Mouse (Mus musculus): Measurements from ENCODE around the gene Hist1h2bk. TPM values are rescaled to one million over a fixed set of nuclear protein-coding genes. Genes with fewer than 3 reads are reported as not detected.
"Not testable (repeated sequence)": the region's sequence is repeated elsewhere in the genome, so short reads cannot be mapped to it uniquely, and the experiment has no call there.

Gene Hist1h2bk
- polyA plus RNA-seq, 1 experiment from 2014 or later: 4.6 TPM

DNA sequence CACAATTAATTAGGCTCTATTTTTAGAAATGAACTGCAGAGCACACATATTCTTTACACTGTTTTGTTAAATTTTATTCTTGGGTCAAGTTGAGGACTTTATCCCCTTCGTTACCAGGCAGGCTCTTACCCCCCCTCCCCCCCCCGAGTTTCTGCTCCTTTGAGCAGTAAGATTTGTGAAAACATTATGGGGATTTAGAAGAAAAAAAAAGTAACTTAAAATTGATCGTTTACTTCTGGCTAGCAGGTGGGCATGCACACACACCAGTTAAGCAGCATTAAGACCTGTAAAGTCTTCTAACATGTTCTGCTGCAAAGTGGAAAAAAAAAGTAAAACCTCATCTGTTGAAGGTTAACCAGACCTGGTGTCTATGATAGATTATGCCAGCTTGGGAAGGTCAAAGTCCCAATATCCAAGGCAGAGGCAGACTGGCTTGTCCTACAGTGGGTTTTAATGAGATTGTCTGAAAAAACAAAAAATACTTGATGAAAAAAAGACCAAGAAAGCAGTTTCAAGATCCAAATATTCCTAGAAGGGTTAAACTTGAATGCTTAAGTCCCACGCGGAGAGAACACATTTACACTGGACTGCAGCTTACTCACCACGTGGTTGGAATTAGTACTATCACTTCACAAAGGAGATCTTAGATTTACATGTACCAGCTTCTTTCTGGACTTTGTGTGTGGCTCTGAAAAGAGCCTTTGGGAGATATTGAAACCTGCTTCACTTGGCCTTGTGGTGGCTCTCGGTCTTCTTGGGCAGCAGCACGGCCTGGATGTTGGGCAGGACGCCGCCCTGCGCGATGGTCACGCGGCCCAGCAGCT lies 1.0 kb upstream of the Hist1h2bk start:
- peaks cover 21% of the 10 kb centered on the region; the same call in 1 of the 2 replicates for H3K4me1 ChIP-seq (replicated peaks; ENCODE audit: control insufficient read depth, insufficient read depth, low read length)
- no peaks in the 10 kb centered on the region for H3K36me3 ChIP-seq (ENCODE audit: control insufficient read depth, insufficient read depth, low read length)
- H3K4me3 ChIP-seq (ENCODE audit: low read depth, low read length): peak overlapping the region; percentile 45
- H3K9ac ChIP-seq (ENCODE audit: low read depth, low read length): peak overlapping the region; percentile 89
- DNase-seq (ENCODE audit: low spot score) (no peak), ATAC-seq (replicated peaks; ENCODE audit: low FRiP score) (no peak)
- peak overlapping the region; percentile 80 for H3K4me2 ChIP-seq
- H3K27me3 ChIP-seq (replicated peaks; ENCODE audit: control insufficient read depth, insufficient read depth, low read length): no peaks in the 10 kb centered on the region
- WGBS: under 1% methylated on average over 10 of the region's 14 CpGs
- H3K9me3 ChIP-seq (ENCODE audit: control insufficient read depth, low read length): no peaks in the 10 kb centered on the region
- H3K27ac ChIP-seq (ENCODE audit: low read depth, low read length): peak overlapping the region; percentile 94

DNA sequence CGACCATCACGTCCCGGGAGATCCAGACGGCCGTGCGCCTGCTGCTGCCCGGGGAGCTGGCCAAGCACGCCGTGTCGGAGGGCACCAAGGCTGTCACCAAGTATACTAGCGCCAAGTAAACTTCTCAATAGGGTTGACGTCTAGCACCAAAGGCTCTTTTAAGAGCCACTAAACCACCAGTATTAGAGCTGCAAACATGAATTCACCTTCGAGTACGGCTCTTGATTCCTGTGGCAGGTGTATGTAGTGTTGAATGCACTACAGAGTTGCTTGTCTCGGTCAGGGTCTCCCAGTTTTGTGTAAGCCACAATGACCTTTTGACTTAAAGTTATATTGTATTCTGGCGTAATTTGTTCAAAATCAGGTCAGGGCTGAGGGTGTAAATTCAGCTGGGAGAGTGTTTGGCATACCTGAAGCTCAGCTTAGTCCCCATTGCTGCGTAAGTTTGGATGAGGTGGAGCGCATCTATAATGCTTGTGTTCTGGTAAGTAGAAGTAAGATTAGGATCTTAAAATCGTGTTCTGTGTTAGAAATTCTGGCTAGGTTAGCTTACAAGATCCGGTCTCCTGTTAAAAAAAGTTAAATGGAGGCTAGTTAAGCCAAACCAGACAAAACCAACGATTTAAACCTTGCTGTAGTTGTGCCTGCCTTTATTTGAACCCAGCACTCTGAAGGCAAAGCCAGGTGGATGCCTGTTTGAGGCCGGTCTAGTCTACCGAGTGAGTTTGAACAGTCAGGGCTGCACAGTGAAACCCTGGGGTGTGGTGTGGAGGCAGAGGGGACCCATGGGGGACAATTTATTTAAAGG lies 683 bp downstream of the Hist1h2bk start:
- 2% methylated on average over 20 of the region's 23 CpGs for WGBS
- Histone ChIP-seq H3K27me3 (replicated peaks; ENCODE audit: control insufficient read depth, insufficient read depth, low read length) (no peaks in the 10 kb centered on the region), H3K4me3 (ENCODE audit: low read depth, low read length) (peak overlapping the region; percentile 29), H3K9me3 (ENCODE audit: control insufficient read depth, low read length) (no peaks in the 10 kb centered on the region), H3K4me2 (peak overlapping the region; percentile 60), H3K9ac (ENCODE audit: low read depth, low read length) (peak overlapping the region; percentile 75), H3K4me1 (replicated peaks; ENCODE audit: control insufficient read depth, insufficient read depth, low read length) (peaks cover 20% of the 10 kb centered on the region; the same call in 1 of the 2 replicates), H3K27ac (ENCODE audit: low read depth, low read length) (peak overlapping the region; percentile 94), H3K36me3 (ENCODE audit: control insufficient read depth, insufficient read depth, low read length) (no peaks in the 10 kb centered on the region)
- DNase-seq (ENCODE audit: low spot score): peak; percentile 69
- ATAC-seq (replicated peaks; ENCODE audit: low FRiP score): peak; percentile 14

DNA sequence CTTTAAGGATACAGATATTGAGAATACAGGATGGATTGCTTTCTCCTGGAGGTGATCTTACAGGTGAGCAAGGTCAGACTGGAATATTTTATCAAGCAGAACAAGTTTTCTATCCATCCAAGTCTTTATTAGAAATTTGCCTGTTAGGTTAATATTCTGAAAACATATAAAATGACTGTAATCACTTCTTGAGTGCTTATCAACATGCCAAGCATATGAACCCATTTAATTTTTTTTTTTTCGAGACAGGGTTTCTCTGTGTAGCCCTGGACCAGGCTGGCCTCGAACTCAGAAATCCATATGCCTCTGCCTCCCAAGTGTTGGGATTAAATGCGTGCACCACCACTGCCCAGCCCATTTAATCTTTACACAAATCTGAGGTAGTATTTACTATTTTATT lies 1.3 kb downstream of the Hist1h2bk start:
- peaks cover 20% of the 10 kb centered on the region; the same call in 1 of the 2 replicates for H3K4me1 ChIP-seq (replicated peaks; ENCODE audit: control insufficient read depth, insufficient read depth, low read length)
- H3K36me3 ChIP-seq (ENCODE audit: control insufficient read depth, insufficient read depth, low read length): no peaks in the 10 kb centered on the region
- peak overlapping the region; percentile 75 for H3K9ac ChIP-seq (ENCODE audit: low read depth, low read length)
- no peaks in the 10 kb centered on the region for H3K27me3 ChIP-seq (replicated peaks; ENCODE audit: control insufficient read depth, insufficient read depth, low read length)
- WGBS: 63% methylated on average over 3 of the region's 3 CpGs
- H3K27ac ChIP-seq (ENCODE audit: low read depth, low read length): peak overlapping the region; percentile 94
- peak overlapping the region; percentile 29 for H3K4me3 ChIP-seq (ENCODE audit: low read depth, low read length)
- DNase-seq (ENCODE audit: low spot score): no peak
- ATAC-seq (replicated peaks; ENCODE audit: low FRiP score): no peak
- peak overlapping the region; percentile 60 for H3K4me2 ChIP-seq
- H3K9me3 ChIP-seq (ENCODE audit: control insufficient read depth, low read length): no peaks in the 10 kb centered on the region

DNA sequence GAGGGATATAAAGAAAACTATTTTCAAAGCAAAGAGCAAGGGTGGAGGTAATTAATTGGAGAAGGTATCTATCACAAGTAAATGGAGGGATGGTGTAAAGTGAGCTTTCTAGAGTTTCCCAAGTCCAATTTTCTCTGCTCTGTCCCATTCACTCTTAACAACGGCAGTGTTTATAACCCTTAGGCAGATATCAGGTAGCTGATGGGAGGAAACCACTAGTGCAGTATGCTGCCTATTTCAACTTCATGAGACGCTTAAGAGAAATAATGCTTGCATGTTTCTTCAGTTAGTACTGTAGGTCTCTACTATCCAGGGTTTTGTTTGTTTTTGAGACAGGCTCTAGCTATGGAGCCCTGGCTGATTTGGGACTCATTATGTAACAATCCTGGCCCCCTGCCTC lies 1.7 kb downstream of the Hist1h2bk start:
- 57% methylated on average over 2 of the region's 2 CpGs for WGBS
- H3K27me3 ChIP-seq (replicated peaks; ENCODE audit: control insufficient read depth, insufficient read depth, low read length): no peaks in the 10 kb centered on the region
- H3K4me2 ChIP-seq: peak overlapping the region; percentile 60
- no peaks in the 10 kb centered on the region for H3K9me3 ChIP-seq (ENCODE audit: control insufficient read depth, low read length)
- H3K4me1 ChIP-seq (replicated peaks; ENCODE audit: control insufficient read depth, insufficient read depth, low read length): peaks cover 20% of the 10 kb centered on the region; the same call in 1 of the 2 replicates
- H3K36me3 ChIP-seq (ENCODE audit: control insufficient read depth, insufficient read depth, low read length): no peaks in the 10 kb centered on the region
- no peak overlapping the region for H3K4me3 ChIP-seq (ENCODE audit: low read depth, low read length)
- H3K27ac ChIP-seq (ENCODE audit: low read depth, low read length): peak overlapping the region; percentile 94
- DNase-seq (ENCODE audit: low spot score) (no peak), ATAC-seq (replicated peaks; ENCODE audit: low FRiP score) (no peak)
- peak overlapping the region; percentile 48 for H3K9ac ChIP-seq (ENCODE audit: low read depth, low read length)

DNA sequence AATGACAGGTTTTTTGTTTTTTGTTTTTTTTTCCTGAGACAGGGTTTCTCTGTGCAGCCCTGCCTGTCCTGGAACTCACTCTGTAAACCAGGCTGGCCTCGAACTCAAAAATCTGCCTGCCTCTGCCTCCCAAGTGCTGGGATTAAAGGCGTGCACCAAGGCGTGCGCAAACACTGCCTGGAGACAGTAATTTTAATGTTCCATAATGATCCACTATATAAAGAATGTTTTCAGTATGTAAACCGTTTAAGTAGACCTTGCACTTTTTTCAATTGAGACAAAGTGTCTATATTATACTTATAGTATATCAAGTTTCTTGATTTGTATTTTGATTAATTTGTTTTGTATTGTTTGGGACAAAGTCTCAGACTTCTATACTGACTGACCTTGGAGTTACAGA lies 3.7 kb downstream of the Hist1h2bk start:
- no peak for DNase-seq (ENCODE audit: low spot score)
- Histone ChIP-seq H3K9ac (ENCODE audit: low read depth, low read length) (peak overlapping the region; percentile 73), H3K4me3 (ENCODE audit: low read depth, low read length) (peak overlapping the region; percentile 40; the same call in 1 of the 2 replicates), H3K9me3 (ENCODE audit: control insufficient read depth, low read length) (no peaks in the 10 kb centered on the region), H3K4me2 (peak overlapping the region; percentile 71), H3K4me1 (replicated peaks; ENCODE audit: control insufficient read depth, insufficient read depth, low read length) (peaks cover 20% of the 10 kb centered on the region), H3K36me3 (ENCODE audit: control insufficient read depth, insufficient read depth, low read length) (no peaks in the 10 kb centered on the region), H3K27ac (ENCODE audit: low read depth, low read length) (peak overlapping the region; percentile 99), H3K27me3 (replicated peaks; ENCODE audit: control insufficient read depth, insufficient read depth, low read length) (no peaks in the 10 kb centered on the region)
- WGBS: 65% methylated on average over 5 of the region's 5 CpGs
- no peak for ATAC-seq (replicated peaks; ENCODE audit: low FRiP score)

DNA sequence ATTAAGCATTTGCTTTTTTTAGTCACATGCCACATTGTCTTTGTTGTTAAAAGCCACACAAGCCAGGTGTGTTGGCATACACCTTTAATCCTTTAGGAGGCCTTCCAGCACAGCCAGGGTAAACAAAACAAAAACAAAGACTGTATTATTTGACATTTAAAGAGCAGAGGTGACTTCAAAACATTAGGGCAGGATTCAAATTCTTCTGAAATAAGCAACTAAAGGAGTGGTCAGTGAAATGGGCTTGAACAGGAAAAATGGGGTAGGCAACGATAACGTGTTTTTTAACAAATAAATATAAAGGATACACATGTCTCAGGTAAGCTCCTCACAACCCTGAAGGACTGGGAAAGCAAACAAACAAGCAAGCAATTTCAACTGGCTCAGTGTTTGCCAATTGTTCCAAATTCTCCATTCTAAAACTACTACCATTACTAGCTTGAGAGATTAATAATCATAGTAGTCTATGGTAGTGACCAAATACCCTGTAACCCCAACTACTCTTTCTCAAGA lies 4.3 kb downstream of the Hist1h2bk start:
- Histone ChIP-seq H3K27ac (ENCODE audit: low read depth, low read length) (peak overlapping the region; percentile 99), H3K36me3 (ENCODE audit: control insufficient read depth, insufficient read depth, low read length) (no peaks in the 10 kb centered on the region), H3K9ac (ENCODE audit: low read depth, low read length) (peak overlapping the region; percentile 73), H3K27me3 (replicated peaks; ENCODE audit: control insufficient read depth, insufficient read depth, low read length) (no peaks in the 10 kb centered on the region), H3K9me3 (ENCODE audit: control insufficient read depth, low read length) (no peaks in the 10 kb centered on the region), H3K4me3 (ENCODE audit: low read depth, low read length) (peak overlapping the region; percentile 40), H3K4me1 (replicated peaks; ENCODE audit: control insufficient read depth, insufficient read depth, low read length) (peaks cover 22% of the 10 kb centered on the region), H3K4me2 (peak overlapping the region; percentile 71)
- no peak for ATAC-seq (replicated peaks; ENCODE audit: low FRiP score)
- no peak for DNase-seq (ENCODE audit: low spot score)
- WGBS: 5% methylated on average over 2 of the region's 2 CpGs

DNA sequence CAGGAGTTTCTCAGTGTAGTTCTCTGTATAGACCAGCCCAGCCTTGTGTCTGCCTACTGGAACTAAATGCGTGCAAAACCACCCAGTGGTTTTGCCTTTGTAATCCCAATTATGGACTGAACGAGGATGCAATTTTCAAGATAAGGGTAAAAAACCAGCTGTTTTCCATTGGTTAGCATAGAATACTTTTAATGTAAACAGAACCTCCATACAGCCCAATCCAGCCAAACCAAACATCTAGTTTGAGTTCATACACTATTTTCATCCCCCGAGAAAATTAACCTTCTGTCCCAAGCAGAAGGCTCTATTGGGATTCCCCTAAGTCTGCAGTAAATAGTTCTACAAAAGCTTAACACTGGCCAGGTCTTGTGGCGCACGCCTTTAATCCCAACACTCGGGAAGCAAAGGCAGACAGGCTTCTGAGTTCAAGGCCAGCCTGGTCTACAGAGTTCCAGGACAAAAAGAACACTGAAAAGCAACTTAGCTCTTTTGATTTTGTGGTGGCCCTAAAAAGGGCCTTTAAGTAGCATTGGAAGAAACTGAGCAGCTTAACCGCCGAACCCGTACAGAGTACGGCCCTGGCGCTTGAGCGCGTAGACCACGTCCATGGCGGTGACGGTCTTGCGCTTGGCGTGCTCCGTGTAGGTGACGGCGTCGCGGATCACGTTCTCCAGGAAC lies 4.9 kb downstream of the Hist1h2bk start:
- Histone ChIP-seq H3K27ac (ENCODE audit: low read depth, low read length) (peak overlapping the region; percentile 99), H3K27me3 (replicated peaks; ENCODE audit: control insufficient read depth, insufficient read depth, low read length) (no peaks in the 10 kb centered on the region), H3K36me3 (ENCODE audit: control insufficient read depth, insufficient read depth, low read length) (no peaks in the 10 kb centered on the region), H3K4me1 (replicated peaks; ENCODE audit: control insufficient read depth, insufficient read depth, low read length) (peaks cover 22% of the 10 kb centered on the region), H3K4me2 (peak overlapping the region; percentile 71), H3K9me3 (ENCODE audit: control insufficient read depth, low read length) (no peaks in the 10 kb centered on the region), H3K9ac (ENCODE audit: low read depth, low read length) (peak overlapping the region; percentile 73), H3K4me3 (ENCODE audit: low read depth, low read length) (peak overlapping the region; percentile 40)
- ATAC-seq (replicated peaks; ENCODE audit: low FRiP score) (peak; percentile 49), DNase-seq (ENCODE audit: low spot score) (peak; percentile 68)
- WGBS: under 1% methylated on average over 17 of the region's 24 CpGs

DNA sequence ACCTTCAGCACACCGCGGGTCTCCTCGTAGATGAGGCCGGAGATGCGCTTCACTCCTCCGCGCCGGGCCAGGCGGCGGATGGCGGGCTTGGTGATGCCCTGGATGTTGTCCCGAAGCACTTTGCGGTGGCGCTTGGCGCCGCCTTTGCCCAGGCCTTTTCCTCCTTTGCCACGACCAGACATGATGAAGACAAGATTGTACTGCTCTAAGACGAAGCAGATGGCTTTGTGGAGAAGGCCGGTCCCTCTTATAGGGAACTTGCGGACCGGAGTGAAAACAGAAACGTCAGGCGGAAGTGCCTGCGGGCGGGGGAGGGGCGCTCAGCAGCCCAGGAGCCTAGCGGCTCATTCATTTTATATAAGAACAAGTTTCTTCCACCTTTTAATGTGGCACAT lies 5.5 kb downstream of the Hist1h2bk start, which contains the start of gene Hist1h4i:
Gene Hist1h4i, minus strand, starts transcription at position 221 of the 395 bp plus-strand sequence.
- Histone ChIP-seq H3K4me3 (ENCODE audit: low read depth, low read length) (peak within 1 kb of the TSS; percentile 46), H3K27ac (ENCODE audit: low read depth, low read length) (peak within 1 kb of the TSS; percentile 99), H3K4me2 (peak within 1 kb of the TSS; percentile 71), H3K4me1 (replicated peaks; ENCODE audit: control insufficient read depth, insufficient read depth, low read length) (peaks cover 22% of the 10 kb centered on the region), H3K9ac (ENCODE audit: low read depth, low read length) (peak within 1 kb of the TSS; percentile 80)
- H3K9me3 ChIP-seq (ENCODE audit: control insufficient read depth, low read length); H3K36me3 ChIP-seq (ENCODE audit: control insufficient read depth, insufficient read depth, low read length); H3K27me3 ChIP-seq (replicated peaks; ENCODE audit: control insufficient read depth, insufficient read depth, low read length): not testable (repeated sequence)
- under 1% methylated on average over 23 of the region's 27 CpGs for WGBS
- ATAC-seq (replicated peaks; ENCODE audit: low FRiP score): peak; percentile 61
- DNase-seq (ENCODE audit: low spot score): peak; percentile 95
